Mouse (Mus musculus) induced T-regulatory cell, adult 2 months (primary cell): ENCODE results near the gene Cnot8.
"Not testable (repeated sequence)": the region's sequence is repeated elsewhere in the genome, so short reads cannot be mapped to it uniquely, and the experiment has no call there.

ENCODE experiments used
- DNase-seq: peaks from one replicate; pipeline ENCODE4 v3.0.0-alpha.2; 2012; ENCODE audit warnings: low read depth

The Cnot8 gene

DNA sequence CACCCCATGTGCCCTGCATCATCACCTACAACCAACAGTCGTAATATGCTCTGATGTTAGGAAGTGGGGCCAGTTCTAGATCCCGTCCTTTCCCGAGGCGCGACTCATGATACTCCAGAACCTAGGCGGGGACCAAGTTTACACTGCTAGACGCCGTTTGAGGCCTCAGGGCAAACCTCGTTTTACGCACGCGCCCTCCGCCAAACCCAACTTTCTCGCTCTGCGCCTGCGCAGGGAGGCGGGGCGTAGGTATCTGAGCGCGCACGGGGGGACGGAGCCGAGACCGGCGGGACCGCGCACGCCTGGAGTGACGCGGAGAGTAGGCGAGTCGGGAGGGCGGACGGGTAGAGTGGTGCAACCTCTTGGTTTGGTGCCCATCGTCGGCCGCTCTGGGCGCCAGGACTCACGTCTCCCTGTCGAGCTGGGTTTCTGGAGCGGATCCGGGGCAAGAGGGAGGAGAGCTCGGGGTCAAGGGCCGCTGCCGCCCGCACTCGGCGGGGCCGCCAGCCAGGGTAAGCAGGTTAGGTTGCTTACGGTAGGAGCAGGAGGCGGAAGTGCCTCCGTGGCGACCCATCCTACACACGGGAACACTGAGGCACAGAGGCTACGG, at the start of gene Cnot8:
Gene Cnot8 (plus strand): TSS at position 457 of the 610 bp plus-strand sequence.
- peak; percentile 99 for DNase-seq

DNA sequence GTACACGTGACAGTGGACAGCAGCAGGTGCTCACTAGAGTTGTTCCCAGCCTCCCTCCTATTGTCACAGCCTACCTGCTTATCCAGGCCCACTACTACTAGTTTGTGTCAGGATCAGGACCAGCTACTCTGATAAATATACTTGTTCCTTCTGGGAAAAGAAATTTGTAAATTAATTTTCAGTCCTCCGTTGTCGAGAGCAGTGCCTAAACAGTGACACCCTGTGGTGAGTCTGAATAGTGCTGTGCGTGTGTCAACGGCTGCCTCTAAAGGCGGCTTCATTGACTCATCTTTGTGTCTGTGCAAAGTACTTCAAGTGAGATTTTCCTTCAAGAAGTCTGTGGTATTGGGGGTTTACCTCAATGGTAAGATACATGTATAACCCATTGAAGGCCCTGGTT, 46.5 kb upstream of the Cnot8 start:
- DNase-seq: peak; percentile 76

DNA sequence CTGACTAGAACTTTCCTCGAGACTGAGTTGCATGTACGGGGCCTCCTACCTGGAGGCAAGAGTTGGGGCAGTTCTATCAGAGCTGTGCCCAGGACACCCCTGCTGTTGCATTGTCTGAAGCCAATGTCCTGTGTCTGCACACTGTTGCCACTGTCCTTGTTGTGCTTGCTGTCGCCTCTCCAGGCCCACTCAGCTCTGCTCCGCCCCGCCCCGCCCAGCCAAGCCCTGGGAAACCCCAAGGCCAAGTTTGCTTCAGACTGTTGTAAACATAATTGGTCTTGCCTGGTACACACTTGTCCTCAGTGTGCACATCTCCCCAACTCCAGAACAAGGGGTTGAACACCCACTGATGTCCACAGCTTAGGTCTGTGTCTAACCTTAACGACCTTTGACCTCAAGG, 44.2 kb upstream of the Cnot8 start:
- not testable (repeated sequence) for DNase-seq

DNA sequence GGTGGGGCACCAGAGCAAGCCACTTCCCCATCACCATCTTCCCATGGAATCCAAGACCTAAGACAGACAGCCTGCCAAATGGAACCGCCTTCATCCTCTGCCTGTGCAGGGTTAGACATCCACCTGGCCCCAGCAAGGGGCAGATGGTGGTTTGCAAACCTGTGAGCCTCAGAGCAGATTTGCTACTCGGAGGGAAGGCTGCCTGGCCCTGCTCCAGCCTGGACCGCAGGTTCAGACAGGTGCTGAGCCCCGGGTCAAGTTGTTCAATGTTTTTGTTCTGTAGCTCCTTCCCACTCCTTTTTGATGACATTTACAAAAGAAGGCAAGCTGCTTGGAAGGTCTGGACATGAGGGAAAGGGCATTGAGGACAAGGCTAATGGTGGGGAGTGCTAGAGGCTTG, 42.7 kb upstream of the Cnot8 start:
- DNase-seq: not testable (repeated sequence)

DNA sequence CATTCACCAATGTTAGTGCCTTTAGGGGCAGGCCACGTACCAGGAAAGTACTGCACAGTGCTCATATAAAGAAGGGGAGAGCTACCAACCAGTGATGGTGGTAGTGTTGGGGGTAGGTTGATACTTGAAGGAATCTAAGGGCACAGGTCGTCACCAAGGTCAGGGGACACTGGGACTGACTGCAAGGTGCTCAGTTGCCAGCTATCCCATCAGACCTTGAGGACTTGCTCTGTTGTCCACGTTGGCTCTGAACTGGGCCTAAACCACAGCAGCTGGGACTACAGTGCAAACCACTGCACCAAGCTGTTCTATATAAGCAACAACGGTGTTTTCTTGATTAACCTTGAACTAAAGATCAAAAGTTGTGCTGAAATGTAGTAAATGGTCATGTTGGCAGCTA, 41.4 kb upstream of the Cnot8 start:
- no peak for DNase-seq

- DNase-seq: no peak
These were observed 38.9 kb upstream of the Cnot8 start for GRCm38 (mm10) chr11:58065025-58065424.

- no peak for DNase-seq
These were observed 31.0 kb upstream of the Cnot8 start for GRCm38 (mm10) chr11:58072978-58073377.

GRCm38 (mm10) chr11:58077270-58077669, 26.7 kb upstream of the Cnot8 start:
- DNase-seq: no peak

- DNase-seq: no peak
These were observed 22.2 kb upstream of the Cnot8 start for GRCm38 (mm10) chr11:58081716-58082115.

DNA sequence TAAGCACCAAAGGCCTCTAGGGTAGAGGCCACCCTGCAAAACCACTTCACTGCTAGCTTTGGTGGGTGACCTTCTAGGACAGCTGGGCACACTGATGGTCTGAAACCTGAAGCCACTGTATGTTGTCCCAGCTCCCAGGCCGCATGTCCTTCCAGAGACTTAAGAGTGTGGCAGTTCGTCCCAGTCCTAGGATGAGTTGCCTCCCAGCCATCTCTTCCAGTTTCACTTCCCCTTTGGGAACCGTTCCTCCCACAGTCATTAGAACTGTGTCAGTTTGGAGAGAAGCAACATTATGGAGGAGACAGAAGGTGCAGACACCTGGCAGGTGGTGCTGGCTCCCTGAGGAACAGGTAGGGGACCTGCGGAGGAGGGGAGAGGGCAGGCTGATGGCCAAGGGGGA, 11.4 kb upstream of the Cnot8 start:
- no peak for DNase-seq

DNA sequence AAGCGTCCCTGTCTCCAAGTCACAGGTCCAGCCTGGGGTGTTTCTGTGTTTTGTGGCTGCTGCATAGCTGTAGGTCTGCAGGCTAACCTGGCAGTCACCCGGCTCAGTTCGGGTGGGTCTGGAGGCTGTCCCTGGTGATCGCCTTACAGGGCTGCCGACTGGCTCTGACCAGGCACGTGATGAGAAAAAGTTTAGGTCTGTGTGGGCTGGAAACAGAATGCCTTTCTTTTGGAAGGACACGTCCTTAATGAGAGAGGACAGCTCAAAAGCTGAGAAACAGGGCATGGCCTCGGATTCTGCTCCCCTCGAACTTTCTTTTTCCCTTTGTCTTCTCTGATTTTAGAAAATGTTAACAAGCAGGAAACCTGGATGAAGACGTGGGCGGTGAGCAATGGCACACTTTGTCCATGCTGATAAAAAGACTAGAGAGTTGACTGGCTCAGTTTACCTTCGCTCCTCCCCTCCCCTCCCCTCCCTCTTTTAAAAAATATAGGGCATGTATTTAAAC, 10.9 kb upstream of the Cnot8 start, which contains the start of gene Gm12248:
Gene Gm12248 (minus strand): TSS at position 114 of the 508 bp plus-strand sequence.
- DNase-seq: no peak

DNA sequence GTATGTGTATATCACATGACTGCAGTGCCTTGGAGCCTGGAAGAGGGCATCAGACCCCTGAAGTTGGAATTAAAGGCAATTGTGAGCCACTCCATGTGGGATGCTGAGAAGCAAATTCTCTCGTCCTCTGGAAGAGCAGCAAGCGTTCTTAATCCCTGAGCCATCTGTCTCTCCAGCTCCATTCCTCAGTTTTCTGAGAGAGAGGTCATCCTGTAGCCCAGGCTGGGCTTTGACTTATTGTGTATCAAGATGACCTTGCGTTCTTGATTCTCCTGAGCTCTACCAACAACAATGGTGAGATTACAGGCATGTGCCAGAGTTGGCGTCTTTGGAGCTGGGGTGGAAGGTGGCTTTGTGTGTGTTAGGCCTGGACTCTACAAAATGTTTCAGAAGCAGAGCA, 9.2 kb upstream of the Cnot8 start:
- DNase-seq: no peak

DNA sequence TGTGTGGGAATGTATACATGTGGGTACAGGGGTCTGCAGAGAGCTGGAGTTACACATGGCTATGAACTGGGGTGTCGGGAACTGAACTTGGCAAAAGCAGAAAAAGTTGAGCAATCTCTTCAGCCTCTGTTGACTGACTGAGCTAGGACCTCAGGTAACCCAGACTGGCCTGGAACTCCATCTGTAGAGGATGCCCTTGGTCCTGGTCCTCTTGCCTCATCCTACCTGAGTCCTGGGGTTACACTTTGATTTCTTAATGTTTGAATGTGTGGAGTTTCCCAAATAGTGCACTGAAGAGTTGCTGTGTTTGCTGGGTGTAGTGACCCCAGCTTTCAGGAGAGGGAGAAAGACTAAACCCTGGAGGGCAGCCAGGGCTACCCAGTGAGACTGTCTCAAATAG, 8.4 kb upstream of the Cnot8 start:
- no peak for DNase-seq

DNA sequence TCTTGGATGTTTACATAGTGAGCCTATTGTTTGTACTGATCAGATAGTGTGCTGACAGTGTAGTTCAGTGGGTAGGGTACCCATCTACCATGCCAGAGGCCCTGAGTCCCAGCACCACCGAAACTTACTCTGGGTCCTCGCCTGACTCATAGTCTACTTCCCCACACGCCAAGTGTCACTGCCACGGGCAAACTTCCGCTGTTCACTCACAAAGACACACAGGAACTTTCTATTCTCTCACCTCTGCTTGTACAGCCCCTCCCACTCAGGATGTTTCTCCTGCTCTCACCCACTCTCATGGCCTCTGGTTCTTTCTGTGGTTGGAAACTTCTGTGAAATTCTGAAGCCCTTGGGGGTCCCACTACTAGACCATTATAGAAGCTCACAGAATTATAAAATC, 7.8 kb upstream of the Cnot8 start:
- DNase-seq: peak; percentile 82

GRCm38 (mm10) chr11:58096821-58097620, 6.9 kb upstream of the Cnot8 start:
- DNase-seq: peak; percentile 16

DNA sequence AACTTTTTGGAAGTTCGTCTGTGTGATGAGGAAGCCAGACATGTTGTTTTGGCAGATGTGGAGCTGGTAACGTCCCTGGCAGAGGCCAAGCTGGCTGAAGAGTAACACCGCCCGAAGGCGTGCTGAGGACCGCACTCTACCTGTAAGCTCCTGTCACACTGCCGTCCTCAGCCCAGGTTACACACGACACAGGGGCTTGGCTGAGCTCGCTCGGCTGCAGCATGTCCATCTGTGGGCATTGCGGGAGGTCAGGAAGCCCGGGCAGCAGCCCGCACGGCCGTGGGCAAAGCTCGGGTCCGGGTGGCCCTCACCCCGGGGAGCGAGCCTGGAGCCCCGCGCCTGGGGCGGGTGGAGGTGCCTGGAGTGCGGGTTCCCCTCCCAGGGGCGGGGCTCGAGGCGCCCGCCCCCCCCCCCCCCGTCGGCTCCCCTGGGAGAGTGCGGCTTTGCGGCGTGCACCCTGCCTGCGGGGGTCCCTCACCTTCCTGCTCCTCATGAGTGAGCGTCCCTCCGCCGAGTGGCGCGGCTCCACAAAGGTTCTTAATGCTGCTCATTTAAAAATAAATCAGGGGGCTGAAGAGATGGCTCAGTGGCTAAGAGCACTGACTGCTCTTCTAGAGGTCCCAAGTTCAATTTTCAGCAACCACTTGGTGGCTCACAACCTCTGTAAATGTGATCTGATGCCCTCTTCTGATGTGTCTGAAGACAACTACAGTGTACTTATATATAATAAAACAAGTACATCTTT, 6.2 kb upstream of the Cnot8 start:
- peak; percentile 64 for DNase-seq

DNA sequence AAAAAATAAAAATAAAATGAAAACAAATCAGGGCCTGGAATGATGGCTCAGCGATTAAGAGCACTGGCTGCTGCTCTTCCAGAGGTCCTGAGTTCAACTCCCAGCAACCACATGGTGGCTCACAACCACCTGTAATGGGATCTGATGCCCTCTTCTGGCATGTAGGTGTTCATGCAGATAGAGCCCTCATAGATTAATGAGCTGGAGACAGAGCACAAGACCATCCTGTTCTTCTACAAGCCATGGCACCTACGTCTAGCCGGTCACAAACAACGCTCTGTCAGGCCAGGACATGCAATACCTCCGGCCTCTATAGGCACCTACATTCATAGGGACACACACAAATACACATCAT, 5.6 kb upstream of the Cnot8 start:
- not testable (repeated sequence) for DNase-seq

DNA sequence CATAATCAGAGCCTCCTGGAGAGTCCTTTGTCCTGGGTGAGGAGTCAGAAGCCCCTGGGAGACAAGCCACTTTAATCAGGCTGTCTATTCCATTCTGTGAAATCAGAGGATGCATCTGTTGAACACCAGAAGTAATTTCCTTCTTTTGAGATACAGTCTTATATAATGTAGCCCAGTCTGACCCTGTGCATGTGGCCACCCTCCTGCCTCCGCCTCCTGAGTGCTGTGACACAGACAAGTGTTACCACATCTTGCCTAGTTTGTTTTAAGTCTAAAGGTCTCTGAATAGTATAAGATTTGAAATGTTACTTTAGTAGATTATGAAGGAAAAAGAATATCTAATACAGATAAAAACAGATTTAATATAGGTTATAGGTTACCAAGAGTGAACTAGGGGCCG, 3.9 kb upstream of the Cnot8 start:
- DNase-seq: no peak

GRCm38 (mm10) chr11:58101194-58101720, 2.7 kb upstream of the Cnot8 start:
- no peak for DNase-seq

- DNase-seq: no peak
These were observed 1.8 kb upstream of the Cnot8 start for GRCm38 (mm10) chr11:58102146-58102545.

DNA sequence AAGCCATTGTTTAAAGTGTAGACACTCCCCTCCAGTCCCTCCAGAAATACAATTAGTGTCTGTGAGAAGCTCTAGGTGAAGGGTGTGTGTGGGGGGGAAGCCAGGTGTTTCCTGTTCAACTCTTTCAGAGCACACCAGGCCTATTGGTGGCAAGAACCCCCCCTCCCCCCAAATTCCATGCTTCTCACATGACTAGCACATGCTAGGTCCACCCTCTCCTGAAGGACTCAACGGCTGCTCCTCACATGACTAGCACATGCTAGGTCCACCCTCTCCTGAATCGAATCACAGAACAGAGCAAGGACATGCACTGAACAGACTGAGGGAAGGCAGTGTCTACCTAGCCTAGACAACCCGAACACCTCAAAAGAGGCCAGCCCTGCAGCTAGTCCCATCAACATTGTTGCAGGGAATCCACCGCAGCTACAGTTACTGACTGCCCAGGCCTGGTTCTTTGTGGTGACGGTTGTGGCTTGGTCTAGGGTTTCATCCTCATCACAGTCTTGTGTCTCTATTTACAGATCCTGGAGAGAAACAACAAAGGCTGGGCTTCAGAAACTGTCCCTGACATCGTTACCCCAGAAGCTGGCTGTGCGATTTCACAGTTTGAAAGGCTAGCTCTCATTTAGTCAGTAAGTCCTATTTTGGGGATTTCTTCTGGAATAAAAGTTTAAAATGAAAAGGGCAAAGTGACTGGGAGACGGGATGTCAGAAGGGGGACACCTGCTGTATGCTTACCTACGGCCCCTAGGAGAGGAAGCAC, 1.2 kb upstream of the Cnot8 start:
- DNase-seq: peak; percentile 46

GRCm38 (mm10) chr11:58103344-58103653, 654 bp upstream of the Cnot8 start:
- DNase-seq: no peak
